Mouse (Mus musculus): ENCODE measurements at regions not wholly inside any gene's neighbourhood (a gene's known extent, or its start where the extent isn't known, plus 50 kb on each side); places are given as distances from the start of the nearest gene placed in this dataset.

DNA sequence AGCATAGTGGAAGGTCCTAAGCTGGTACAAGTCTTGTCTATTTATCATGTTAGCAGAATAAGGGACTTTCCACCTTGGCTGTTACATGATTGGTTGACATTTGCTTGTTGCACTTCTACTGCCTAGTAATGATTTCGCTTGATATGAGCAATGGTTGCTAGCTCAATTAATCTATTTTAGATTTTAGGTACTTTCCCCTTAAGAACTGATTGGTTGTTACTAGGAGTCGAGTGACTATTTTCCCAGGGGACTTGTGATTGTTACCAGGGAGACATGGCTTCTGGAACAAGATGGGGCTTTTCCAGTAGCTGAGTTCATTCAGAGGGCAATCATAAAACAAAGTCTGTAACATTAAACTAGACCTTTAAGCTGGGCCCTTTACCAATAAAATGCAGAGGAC is 100.9 kb downstream of the Nup35 start:
- peak; percentile 20 for DNase-seq (ENCODE audit: low read depth, low spot score)

DNA sequence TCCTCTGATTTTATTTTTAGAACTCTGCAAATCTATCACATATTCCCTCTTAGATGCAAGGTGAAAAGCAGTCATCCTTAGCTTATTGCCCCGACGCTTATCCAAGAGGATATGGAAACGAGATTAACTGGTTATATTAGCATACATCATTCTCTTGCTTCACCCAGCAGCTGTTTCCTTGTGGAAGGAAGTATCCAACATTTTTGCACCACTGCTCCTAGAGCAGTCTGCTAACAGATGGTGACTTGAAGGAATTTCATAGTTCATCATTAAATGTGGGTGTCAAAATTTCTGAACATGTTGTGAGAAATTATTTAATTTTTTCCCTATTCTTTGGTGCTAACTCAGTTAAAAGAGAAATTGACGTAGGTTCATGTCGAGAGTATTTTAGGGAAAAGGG is 107.0 kb downstream of the Nup35 start:
- no peak for DNase-seq (ENCODE audit: low read depth, low spot score)

DNA sequence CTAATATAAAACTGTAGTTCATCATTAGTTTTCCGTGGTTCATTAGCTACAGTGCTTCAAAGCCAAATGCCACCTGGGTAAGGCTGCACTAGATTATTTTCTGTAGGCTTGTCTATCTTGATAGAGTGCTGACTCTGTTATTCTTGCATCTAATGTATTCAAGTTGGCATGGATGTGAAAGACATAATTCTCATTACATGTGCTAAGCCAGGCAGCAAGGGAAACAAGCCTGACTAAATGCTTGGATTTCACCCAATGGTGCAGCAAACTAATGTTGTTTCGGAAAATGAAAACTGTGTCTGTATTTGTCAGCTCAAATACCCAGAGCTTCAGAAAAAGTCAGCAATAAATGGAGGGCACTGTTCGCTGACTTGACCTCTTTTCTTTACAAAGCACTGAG is 114.3 kb downstream of the Nup35 start:
- no peak for DNase-seq (ENCODE audit: low read depth, low spot score)

DNA sequence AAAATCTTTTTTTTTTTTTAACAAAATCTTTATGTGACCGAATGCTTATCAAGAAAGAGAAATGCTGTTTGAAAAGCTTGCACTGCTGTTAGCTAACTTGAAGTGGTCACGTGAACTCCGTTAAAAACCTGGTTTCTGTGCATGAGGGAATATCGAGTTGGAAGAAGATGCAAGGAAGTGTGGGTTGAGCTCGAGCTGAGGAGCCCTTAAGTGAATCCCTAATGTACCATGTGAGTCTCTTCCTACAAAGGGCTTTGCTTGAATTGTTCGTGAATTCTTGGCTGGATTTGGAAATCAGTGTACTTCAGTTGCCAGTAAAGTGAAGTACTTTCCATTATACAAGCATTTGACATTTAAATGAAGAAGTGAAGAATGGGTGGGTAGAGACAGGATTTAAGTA is 129.7 kb downstream of the Nup35 start:
- DNase-seq (ENCODE audit: low read depth, low spot score) = no peak

DNA sequence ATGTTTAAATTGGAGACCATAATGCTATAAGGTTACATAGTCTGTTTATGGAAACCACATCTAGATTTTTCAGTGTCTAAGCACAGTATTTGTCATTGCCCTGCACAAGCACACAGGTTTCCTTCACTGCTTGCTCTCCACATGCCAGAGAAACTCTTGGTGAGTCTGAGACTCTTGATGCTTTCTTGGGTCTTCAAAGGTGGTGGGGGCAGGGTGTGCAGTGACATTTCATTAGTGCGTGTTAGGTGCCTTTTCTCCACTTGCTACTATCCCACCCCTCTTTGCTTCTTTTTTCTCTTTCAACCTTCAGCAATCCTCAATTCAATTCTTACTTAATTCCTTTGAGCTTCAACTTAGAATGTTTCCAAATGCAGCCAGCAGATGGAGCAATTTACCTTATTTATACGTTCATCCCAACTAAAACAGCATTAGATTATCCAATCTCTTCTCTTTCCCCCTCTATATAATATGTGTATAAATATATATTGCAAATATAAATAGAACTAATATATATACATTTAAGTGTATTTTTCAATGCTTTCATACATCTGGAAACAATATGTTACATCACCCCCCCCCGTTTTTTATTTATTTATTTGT is 145.1 kb downstream of the Nup35 start:
- no peak for DNase-seq (ENCODE audit: low read depth, low spot score)

GRCm38 (mm10) chr2:80771176-80771575 is 154.1 kb downstream of the Nup35 start:
- no peak for DNase-seq (ENCODE audit: low read depth, low spot score)

- no peak for DNase-seq (ENCODE audit: low read depth, low spot score)
These were observed 155.4 kb downstream of the Nup35 start for GRCm38 (mm10) chr2:80772455-80772854.

DNA sequence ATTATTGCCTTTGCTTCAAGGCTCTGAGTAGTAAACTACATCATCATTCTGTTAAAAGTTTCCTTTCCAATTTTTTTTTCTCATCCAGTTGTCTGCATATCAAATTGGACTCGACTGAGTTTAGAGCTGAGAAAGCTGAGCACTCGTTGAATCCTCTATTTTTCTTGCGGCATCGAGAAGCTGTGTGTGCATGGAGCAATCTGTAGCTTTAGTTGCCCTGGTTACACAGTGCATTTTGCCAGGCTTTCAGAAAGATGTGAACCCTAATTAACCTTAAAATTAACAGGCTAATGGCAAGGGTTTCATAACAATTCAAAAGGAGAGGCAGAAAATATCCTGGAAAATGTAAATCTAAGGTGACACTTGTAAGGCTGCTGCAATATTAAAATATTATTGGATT is 169.3 kb downstream of the Nup35 start:
- no peak for DNase-seq (ENCODE audit: low read depth, low spot score)

GRCm38 (mm10) chr2:80793345-80794147 is 176.5 kb downstream of the Nup35 start:
- DNase-seq (ENCODE audit: low read depth, low spot score) = no peak

DNA sequence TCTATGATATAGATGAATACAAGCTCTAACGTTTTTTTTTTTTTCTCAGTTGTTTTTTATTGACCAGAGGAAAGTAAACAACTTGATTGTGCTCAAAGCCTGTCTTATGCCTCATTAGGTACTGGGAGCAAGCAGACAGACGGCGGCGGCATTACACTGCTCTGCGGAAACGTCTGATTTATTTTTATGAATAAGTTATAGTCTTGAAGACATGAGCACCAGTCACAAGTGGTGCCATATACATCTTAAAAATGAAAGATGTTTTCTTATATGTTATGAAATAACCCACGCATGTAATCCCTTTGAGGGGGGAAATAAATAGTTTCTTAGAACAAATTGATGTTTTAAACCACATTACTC is 177.1 kb downstream of the Nup35 start:
- no peak for DNase-seq (ENCODE audit: low read depth, low spot score)

DNA sequence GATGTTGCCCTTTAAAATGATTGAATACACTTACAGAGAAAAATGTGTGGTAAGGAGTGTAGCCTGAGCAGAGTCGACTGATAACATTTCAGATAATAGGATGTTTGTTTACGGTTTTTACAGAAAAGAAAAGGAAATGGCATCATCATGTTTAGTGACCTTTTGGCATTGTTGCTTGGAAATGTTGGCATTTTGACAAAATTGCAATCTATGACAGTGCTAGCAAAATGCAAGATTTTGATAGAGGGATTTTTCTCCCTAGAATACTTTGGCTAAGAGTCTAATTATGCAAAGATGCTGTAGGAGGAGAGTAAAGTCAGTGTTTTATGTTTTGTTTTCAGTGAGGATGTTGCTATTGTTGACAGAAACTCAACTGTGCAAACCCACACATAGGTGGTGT is 202.2 kb downstream of the Nup35 start:
- DNase-seq (ENCODE audit: low read depth, low spot score) = no peak

DNA sequence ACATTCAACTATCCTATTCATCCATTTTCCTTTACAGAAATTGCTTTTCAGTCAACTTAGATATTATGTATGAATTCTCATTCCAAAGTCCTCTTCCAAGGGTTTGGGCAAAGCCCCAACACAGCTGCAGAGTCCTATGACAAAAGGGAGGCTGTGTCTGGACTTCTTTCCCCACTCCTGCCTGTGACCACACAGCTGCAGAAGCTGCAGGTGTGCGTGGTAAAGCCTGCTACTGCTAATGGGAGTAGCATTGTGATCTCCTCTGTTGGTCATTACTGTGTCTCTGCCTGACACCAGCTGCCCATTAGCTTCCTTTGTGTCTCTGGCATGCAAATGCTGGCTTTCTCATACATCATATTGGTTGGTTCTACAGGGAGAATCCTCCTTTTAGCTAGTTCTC is 234.0 kb downstream of the Nup35 start:
- no peak for DNase-seq (ENCODE audit: low read depth, low spot score)

GRCm38 (mm10) chr2:80855214-80855613 is 238.2 kb downstream of the Nup35 start:
- DNase-seq (ENCODE audit: low read depth, low spot score) = no peak

GRCm38 (mm10) chr2:80870046-80870445 is 253.0 kb downstream of the Nup35 start:
- no peak for DNase-seq (ENCODE audit: low read depth, low spot score)

DNA sequence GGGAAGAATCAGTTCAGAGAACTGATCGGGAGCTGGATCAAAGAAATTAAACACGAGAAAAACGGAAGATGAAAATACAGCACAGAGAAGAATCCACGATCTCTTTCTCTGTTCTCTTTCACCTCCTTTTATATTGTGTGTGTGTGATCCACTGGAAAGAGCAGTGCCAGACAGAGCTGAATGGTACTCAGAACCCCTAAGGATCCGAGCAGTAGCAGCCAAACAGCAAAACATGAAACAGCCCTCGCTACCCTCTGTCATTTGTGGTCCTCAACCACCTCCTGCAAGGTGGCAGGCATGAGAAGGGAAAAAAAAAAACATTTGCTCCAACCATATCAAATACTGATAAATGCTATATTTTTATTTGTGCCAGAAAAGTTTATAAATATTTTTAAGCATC is 253.4 kb downstream of the Nup35 start:
- DNase-seq (ENCODE audit: low read depth, low spot score) = no peak

- no peak for DNase-seq (ENCODE audit: low read depth, low spot score)
These were observed 254.3 kb downstream of the Nup35 start for GRCm38 (mm10) chr2:80871356-80871755.

DNA sequence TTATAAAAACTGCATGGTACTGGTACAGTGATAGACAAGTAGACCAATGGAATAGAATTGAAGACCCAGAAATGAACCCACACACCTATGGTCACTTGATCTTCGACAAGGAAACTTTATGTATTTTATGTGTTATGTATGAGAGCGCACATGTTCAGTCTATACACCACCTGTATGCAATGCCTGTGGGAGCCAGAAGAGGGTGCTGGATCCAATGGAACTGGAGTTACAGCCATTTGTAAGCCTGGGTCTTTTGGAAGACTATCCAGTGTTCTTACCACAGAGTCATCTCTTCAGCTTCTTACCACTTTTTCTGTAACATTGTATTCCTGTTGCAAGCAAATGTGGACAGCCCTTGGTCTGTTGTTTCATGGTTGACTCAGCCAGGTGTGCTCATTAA is 261.4 kb downstream of the Nup35 start:
- DNase-seq (ENCODE audit: low read depth, low spot score) = no peak

- no peak for DNase-seq (ENCODE audit: low read depth, low spot score)
These were observed 267.2 kb downstream of the Nup35 start for GRCm38 (mm10) chr2:80884231-80884630.

DNA sequence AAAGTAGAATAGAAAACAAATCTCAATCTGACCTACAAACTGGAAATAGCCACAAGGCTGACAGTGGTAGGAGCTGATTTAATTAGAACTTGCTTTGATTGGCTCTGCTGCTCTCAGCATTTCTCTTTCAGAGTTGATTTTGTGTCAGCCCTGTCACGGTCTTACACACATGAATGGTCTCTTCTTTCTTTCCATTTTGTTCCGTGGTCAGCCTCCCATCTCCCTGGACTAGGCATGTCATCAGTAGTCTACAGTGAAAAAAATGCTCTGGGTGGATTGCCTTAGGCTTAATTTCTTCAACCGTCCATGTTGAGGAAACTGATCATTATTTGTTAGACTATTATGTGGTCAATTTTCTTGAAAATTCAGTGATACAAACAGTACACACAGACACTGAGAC is 285.0 kb downstream of the Nup35 start:
- no peak for DNase-seq (ENCODE audit: low read depth, low spot score)

DNA sequence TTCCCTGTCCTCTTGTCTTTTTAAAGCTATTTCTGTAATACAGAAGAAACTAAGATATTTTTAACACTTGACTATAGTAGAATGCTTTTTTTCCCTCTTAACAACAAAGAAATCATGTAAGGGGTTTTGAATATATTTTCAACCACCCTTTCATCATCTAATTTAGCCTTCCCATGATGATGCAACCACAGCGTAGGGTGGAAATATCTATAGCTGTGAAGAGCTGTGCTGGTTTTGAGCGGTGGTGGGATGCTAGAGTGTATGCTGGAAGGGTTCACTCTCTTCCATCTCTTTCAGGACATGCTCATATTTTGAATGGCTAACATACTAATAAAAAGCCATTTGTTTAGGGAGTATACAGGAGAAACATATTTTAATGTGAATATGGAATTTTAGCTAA is 296.4 kb downstream of the Nup35 start:
- no peak for DNase-seq (ENCODE audit: low read depth, low spot score)

DNA sequence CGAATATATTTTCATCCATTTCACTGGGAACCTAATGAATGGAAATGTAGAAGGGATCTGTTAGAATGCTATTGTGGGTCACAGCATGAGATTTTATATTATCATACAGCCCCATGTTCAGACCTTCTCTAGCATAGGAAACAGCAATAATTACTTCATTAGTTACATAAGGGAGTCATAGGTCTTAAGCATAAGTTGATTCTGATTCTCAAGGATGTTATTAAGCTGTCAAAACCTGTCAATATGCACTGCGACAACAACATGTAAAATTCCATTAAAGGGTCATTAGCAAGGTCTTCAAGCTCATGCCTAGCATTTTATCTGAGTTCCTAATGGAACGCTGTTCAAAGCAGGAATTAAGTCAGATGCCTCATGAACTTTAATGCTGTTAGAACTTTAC is 328.5 kb downstream of the Nup35 start:
- no peak for DNase-seq (ENCODE audit: low read depth, low spot score)

DNA sequence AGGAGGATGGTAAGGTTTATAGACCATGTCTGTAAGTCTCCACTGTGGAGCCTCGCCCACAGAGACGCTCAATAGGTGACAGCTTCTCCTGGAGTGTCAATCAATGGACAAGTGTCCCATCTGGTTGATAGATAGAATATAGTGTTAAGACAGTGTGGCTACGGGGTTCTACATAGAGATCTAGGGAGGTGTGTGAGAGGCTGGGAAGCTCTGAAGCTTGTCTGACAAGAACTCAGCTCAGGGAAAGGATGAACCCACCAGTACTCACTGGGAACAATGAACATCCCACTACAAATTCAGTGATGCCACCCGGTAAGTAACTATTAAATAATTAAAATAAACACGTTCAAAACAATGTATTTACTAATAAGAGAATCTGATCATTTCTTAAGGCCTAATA is 349.7 kb downstream of the Nup35 start:
- DNase-seq (ENCODE audit: low read depth, low spot score) = no peak

DNA sequence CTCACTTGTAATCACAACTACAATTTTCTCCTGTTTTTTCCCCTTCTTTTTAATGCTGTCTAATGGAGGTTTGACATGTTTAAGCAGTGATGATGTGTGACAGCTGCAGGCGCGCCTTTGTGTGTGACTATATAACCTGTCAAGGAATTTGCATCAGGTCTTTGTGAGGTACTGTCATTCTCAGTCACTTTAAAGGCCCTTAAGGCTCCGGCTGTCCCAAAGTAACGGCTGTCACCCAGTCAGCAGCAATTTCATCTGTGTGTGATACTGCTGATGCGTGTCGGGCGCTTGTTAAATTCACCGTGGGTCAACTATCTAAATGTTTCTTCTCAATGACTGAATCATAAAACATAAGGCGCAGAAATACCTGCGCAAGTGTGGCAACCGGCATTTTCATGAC is 350.2 kb downstream of the Nup35 start:
- DNase-seq (ENCODE audit: low read depth, low spot score) = no peak

DNA sequence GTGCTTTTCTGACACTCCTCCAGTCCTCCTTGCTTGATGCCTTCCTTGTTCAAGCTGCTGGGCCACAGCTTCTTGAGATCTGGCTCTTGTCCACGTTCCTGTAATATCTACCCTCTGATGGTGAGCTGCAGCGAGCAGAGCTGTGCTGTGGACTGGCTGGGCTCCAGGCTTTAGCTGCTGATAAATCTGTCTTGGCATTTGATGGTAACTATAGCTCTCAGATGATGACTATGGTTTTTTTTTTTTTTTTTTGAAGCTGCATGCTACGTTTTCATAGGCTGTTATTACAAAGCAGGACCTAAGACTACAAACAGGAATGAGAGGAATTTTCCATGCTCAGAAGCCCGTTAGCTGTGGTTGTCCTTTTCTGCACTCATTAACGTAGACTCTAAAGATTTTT is 352.3 kb downstream of the Nup35 start:
- no peak for DNase-seq (ENCODE audit: low read depth, low spot score)
